Mouse (Mus musculus): ENCODE measurements around the gene Wwc2. TPM values are rescaled to one million over a fixed set of nuclear protein-coding genes. Genes with fewer than 3 reads are reported as not detected.

Gene Wwc2
- polyA plus RNA-seq, 1 experiment = 1.9 TPM

DNA sequence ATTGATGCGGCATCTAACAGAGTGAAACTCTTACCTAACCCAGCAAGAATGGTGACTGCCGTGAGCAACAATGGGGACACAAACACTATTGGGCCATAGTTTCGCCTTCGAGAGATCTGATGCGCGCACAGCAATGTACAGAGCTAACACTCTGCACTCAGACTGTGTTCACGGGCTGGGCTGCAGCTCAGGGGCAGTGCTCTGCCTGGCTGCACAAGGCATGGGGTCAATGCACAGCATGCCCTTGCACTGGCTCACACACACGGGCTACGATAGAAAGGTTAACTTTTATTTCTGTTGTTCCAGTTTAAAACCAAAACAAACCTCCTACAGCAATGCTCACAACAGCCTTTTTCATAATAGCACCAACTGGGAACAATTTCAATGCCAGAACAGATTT lies 77.1 kb downstream of the Wwc2 start:
- no peaks in the 10 kb centered on the region for H3K27me3 ChIP-seq (ENCODE audit: control insufficient read depth, insufficient read depth, low read length)
- H3K27ac ChIP-seq (ENCODE audit: insufficient read depth, low read length) = no peak overlapping the region
- no peak overlapping the region for H3K4me3 ChIP-seq (ENCODE audit: extremely low read depth, insufficient read depth, insufficient read length)
- no peaks in the 10 kb centered on the region for H3K4me1 ChIP-seq (ENCODE audit: control insufficient read depth, insufficient read depth, insufficient read length)
- no peaks in the 10 kb centered on the region for H3K36me3 ChIP-seq (ENCODE audit: control insufficient read depth, insufficient read depth, low read length)
- 96% methylated on average over 9 of the region's 9 CpGs for WGBS
- TF ChIP-seq CTCF (IDR thresholded peaks at IDR 0.05; ENCODE audit: extremely low read depth, insufficient read depth, insufficient read length, insufficient replicate concordance) (no peak), POLR2A (IDR thresholded peaks at IDR 0.05; ENCODE audit: low read depth, low read length) (no peak)
- DNase-seq (ENCODE audit: low read depth in 1 of 2, low spot score in 2 of 2) = no peak

DNA sequence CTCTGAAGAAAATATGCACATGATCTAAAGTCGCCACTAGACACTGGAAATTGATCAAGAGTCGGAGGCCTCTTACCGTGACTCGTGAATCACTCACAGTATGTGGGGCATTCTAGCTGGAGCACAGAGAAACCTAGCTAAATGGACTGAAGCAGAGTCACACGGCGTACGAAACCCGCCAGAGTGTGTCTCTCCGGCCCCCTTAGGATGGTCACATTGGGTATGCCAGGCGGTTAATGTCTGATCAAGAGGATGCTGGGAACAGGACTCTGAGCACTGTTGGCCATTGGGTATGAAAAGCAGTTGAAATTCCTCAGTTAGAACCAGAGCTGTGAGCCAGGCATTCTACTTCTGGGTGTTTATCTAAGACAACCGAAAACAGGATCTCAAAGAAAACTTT lies 81.0 kb downstream of the Wwc2 start:
- WGBS = 91% methylated on average over 11 of the region's 11 CpGs
- DNase-seq (ENCODE audit: low read depth in 1 of 2, low spot score in 2 of 2) = no peak
- H3K4me3 ChIP-seq (ENCODE audit: extremely low read depth, insufficient read depth, insufficient read length) = no peak overlapping the region
- no peaks in the 10 kb centered on the region for H3K36me3 ChIP-seq (ENCODE audit: control insufficient read depth, insufficient read depth, low read length)
- TF ChIP-seq CTCF (IDR thresholded peaks at IDR 0.05; ENCODE audit: extremely low read depth, insufficient read depth, insufficient read length, insufficient replicate concordance) = no peak
- no peak for TF ChIP-seq POLR2A (IDR thresholded peaks at IDR 0.05; ENCODE audit: low read depth, low read length)
- H3K27ac ChIP-seq (ENCODE audit: insufficient read depth, low read length) = no peak overlapping the region
- no peaks in the 10 kb centered on the region for H3K27me3 ChIP-seq (ENCODE audit: control insufficient read depth, insufficient read depth, low read length)
- no peaks in the 10 kb centered on the region for H3K4me1 ChIP-seq (ENCODE audit: control insufficient read depth, insufficient read depth, insufficient read length)

DNA sequence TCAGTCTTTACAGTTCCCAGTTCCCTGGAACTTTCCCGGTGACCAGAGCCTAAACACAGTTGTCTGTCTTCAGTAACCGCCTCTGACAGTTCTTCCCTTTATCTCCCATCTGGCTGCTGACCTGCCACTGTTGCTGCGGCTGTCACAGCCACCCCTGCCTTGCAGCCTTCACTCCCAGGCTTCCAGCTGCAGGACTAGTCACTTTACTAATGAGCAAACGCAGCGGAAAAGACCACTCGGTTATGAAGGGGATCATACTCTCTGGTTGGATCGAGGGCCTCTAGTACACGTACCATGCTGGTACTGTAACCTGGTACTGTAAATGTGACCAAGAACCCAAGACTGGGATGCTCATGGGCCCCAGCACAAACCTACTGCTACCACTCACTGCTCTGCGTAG lies 83.7 kb downstream of the Wwc2 start:
- no peak overlapping the region for H3K4me3 ChIP-seq (ENCODE audit: extremely low read depth, insufficient read depth, insufficient read length)
- H3K4me1 ChIP-seq (ENCODE audit: control insufficient read depth, insufficient read depth, insufficient read length) = no peaks in the 10 kb centered on the region
- TF ChIP-seq POLR2A (IDR thresholded peaks at IDR 0.05; ENCODE audit: low read depth, low read length) = no peak
- no peak for TF ChIP-seq CTCF (IDR thresholded peaks at IDR 0.05; ENCODE audit: extremely low read depth, insufficient read depth, insufficient read length, insufficient replicate concordance)
- WGBS = 90% methylated on average over 9 of the region's 9 CpGs
- H3K36me3 ChIP-seq (ENCODE audit: control insufficient read depth, insufficient read depth, low read length) = no peaks in the 10 kb centered on the region
- no peak for DNase-seq (ENCODE audit: low read depth in 1 of 2, low spot score in 2 of 2)
- no peak overlapping the region for H3K27ac ChIP-seq (ENCODE audit: insufficient read depth, low read length)
- no peaks in the 10 kb centered on the region for H3K27me3 ChIP-seq (ENCODE audit: control insufficient read depth, insufficient read depth, low read length)

DNA sequence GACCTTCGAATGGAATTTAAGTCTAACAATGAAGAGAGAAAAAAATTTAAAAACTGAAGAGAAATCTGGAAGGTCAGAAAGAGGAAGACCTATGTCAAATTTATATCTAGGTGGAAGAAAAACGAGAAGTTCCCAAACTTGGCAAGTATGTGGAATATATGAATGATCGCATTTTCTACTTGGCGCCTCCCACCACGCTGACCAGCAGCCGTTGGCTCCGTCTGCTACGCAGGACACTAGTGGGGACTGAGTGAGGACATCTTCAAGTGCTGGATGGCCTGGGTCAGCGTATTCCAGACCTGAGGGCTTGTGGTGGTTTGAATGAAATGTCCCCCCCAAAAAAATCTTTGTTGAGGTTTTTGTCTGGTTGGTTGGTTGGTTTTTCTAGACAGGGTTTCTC lies 84.6 kb downstream of the Wwc2 start:
- Histone ChIP-seq H3K4me3 (ENCODE audit: extremely low read depth, insufficient read depth, insufficient read length) (no peak overlapping the region), H3K27ac (ENCODE audit: insufficient read depth, low read length) (no peak overlapping the region), H3K4me1 (ENCODE audit: control insufficient read depth, insufficient read depth, insufficient read length) (no peaks in the 10 kb centered on the region), H3K36me3 (ENCODE audit: control insufficient read depth, insufficient read depth, low read length) (no peaks in the 10 kb centered on the region), H3K27me3 (ENCODE audit: control insufficient read depth, insufficient read depth, low read length) (no peaks in the 10 kb centered on the region)
- no peak for DNase-seq (ENCODE audit: low read depth in 1 of 2, low spot score in 2 of 2)
- TF ChIP-seq POLR2A (IDR thresholded peaks at IDR 0.05; ENCODE audit: low read depth, low read length) (no peak), CTCF (IDR thresholded peaks at IDR 0.05; ENCODE audit: extremely low read depth, insufficient read depth, insufficient read length, insufficient replicate concordance) (no peak)
- 44% methylated on average over 9 of the region's 9 CpGs for WGBS

DNA sequence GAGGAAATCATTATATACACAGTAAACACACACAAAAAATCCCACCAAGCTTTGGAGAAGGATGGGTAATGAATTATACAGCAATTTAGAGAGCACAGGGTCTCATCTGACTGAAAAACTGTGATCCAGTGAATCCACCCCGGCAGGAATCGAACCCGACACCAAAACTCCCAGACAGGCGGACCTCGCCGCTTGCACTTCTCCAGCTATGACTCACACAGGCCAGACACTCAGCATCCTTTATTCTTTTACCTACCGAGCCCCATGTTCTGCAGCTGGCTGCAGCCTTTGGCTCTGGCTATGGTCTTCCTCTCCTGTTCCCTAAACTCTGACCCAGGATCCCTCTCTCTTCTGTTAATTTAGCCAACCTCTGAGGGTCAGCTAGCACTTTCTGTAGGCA lies 85.5 kb downstream of the Wwc2 start:
- H3K4me1 ChIP-seq (ENCODE audit: control insufficient read depth, insufficient read depth, insufficient read length) = no peaks in the 10 kb centered on the region
- no peaks in the 10 kb centered on the region for H3K36me3 ChIP-seq (ENCODE audit: control insufficient read depth, insufficient read depth, low read length)
- no peak for DNase-seq (ENCODE audit: low read depth in 1 of 2, low spot score in 2 of 2)
- no peak overlapping the region for H3K4me3 ChIP-seq (ENCODE audit: extremely low read depth, insufficient read depth, insufficient read length)
- TF ChIP-seq POLR2A (IDR thresholded peaks at IDR 0.05; ENCODE audit: low read depth, low read length) = no peak
- TF ChIP-seq CTCF (IDR thresholded peaks at IDR 0.05; ENCODE audit: extremely low read depth, insufficient read depth, insufficient read length, insufficient replicate concordance) = no peak
- 89% methylated on average over 7 of the region's 7 CpGs for WGBS
- H3K27me3 ChIP-seq (ENCODE audit: control insufficient read depth, insufficient read depth, low read length) = no peaks in the 10 kb centered on the region
- H3K27ac ChIP-seq (ENCODE audit: insufficient read depth, low read length) = no peak overlapping the region

DNA sequence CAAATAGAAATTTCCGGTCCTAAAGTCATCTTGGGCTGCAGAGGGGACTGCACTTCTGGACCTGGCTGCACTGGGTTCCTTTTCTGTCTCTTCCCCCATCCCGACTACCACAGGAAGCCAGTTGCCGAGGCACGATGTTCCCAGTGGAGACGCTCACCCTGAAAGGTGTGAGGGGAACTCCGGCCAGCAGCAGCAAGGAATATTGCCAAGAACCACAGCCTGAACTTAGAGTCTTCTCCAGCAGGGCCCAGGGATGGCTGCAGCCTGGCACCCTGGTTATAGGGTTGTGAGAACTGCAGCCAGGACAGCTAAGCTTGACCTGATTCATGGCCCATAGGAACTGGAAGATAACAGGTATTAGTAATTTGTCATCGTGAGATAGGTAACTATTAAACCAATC lies 86.7 kb downstream of the Wwc2 start:
- H3K4me3 ChIP-seq (ENCODE audit: extremely low read depth, insufficient read depth, insufficient read length) = no peak overlapping the region
- 93% methylated on average over 7 of the region's 7 CpGs for WGBS
- H3K4me1 ChIP-seq (ENCODE audit: control insufficient read depth, insufficient read depth, insufficient read length) = no peaks in the 10 kb centered on the region
- H3K27ac ChIP-seq (ENCODE audit: insufficient read depth, low read length) = no peak overlapping the region
- H3K27me3 ChIP-seq (ENCODE audit: control insufficient read depth, insufficient read depth, low read length) = no peaks in the 10 kb centered on the region
- DNase-seq (ENCODE audit: low read depth in 1 of 2, low spot score in 2 of 2) = no peak
- no peaks in the 10 kb centered on the region for H3K36me3 ChIP-seq (ENCODE audit: control insufficient read depth, insufficient read depth, low read length)
- TF ChIP-seq POLR2A (IDR thresholded peaks at IDR 0.05; ENCODE audit: low read depth, low read length) = no peak
- no peak for TF ChIP-seq CTCF (IDR thresholded peaks at IDR 0.05; ENCODE audit: extremely low read depth, insufficient read depth, insufficient read length, insufficient replicate concordance)

DNA sequence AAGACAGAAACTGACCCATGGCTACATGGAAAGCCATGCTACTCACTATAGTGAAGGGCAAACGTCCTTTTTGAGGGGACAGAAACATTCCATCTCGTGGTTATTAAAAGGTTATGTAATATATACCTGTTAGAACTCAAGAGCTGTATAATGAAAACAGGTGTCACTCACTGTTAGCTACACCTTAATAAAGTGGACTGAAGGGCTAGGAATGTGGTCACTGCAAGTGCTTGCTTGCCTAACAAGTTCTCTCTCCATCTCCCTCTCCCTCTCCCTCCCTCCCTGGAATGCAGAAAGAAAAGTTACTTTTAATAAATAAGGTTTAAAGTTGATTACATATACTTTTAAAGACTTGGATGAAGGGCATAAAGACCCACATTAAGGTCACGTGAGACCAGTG lies 88.0 kb downstream of the Wwc2 start:
- DNase-seq (ENCODE audit: low read depth in 1 of 2, low spot score in 2 of 2) = no peak
- no peak overlapping the region for H3K27ac ChIP-seq (ENCODE audit: insufficient read depth, low read length)
- H3K27me3 ChIP-seq (ENCODE audit: control insufficient read depth, insufficient read depth, low read length) = no peaks in the 10 kb centered on the region
- TF ChIP-seq CTCF (IDR thresholded peaks at IDR 0.05; ENCODE audit: extremely low read depth, insufficient read depth, insufficient read length, insufficient replicate concordance) = no peak
- TF ChIP-seq POLR2A (IDR thresholded peaks at IDR 0.05; ENCODE audit: low read depth, low read length) = no peak
- whole genome bisulfite sequencing = 84% methylated on average over 3 of the region's 3 CpGs
- H3K36me3 ChIP-seq (ENCODE audit: control insufficient read depth, insufficient read depth, low read length) = no peaks in the 10 kb centered on the region
- no peak overlapping the region for H3K4me3 ChIP-seq (ENCODE audit: extremely low read depth, insufficient read depth, insufficient read length)
- no peaks in the 10 kb centered on the region for H3K4me1 ChIP-seq (ENCODE audit: control insufficient read depth, insufficient read depth, insufficient read length)

Data from spleen, adult 2 months (tissue).